Mouse (Mus musculus): ENCODE data around the gene Olah.
"Not testable (repeated sequence)": the region's sequence is repeated elsewhere in the genome, so short reads cannot be mapped to it uniquely, and the experiment has no call there.

- not testable (repeated sequence) for TF ChIP-seq CTCF (IDR thresholded peaks at IDR 0.05; ENCODE audit: control insufficient read depth, insufficient read depth, insufficient replicate concordance, low read depth, low read length); POLR2A (IDR thresholded peaks at IDR 0.05; ENCODE audit: control insufficient read depth, low read depth, low read length)
Observed at GRCm38 (mm10) chr2:3397110-3397509, at the start of gene Olah.

Data from testis, adult 2 months (tissue).